Mouse (Mus musculus): ENCODE measurements around the gene Wnt3.

GRCm38 (mm10) chr11:103807966-103808365, 34.0 kb downstream of the Wnt3 start:
- TF ChIP-seq CTCF (IDR thresholded peaks at IDR 0.05) (no peak), EP300 (IDR thresholded peaks at IDR 0.05) (no peak)

Data from lung, postnatal 0 days (tissue).